Mouse (Mus musculus): ENCODE measurements around the gene Ddx55. TPM values are rescaled to one million over a fixed set of nuclear protein-coding genes. Genes with fewer than 3 reads are reported as not detected.
A peak's percentile ranks its signal among the peaks of the same experiment; 100 is the strongest.
"Not testable (repeated sequence)": the region's sequence is repeated elsewhere in the genome, so short reads cannot be mapped to it uniquely, and the experiment has no call there.

The Ddx55 gene
- polyA plus RNA-seq, 1 experiment = 22.9 TPM

DNA sequence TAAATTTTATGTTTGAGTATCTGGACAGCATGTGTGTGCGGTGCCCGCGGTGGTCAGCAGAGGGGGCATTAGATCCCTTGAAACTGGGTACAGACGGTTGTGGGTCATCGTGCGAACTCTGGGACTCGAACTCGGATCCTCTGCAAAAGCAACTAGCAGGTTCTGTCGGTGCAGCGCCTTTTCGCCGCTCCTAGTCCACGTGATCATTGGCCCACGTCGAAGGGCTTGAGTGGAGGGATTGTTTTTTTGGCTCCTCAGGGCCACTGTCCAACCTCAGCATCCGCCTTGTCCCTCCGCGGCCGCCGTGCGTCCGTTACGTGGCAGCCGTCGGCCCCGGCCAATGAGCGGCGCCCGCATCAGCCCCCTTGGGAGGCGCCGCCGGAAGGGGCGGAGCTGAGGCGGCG, 12.3 kb upstream of the Ddx55 start, which contains the start of gene Tmed2:
Gene Tmed2 (plus strand): TSS at position 313 of the 404 bp plus-strand sequence.
- Histone ChIP-seq H3K4me1 (ENCODE audit: control insufficient read depth, insufficient read depth, low read length) (no peaks in the 10 kb centered on the region; the same call in 1 of the 2 replicates), H3K4me3 (replicated peaks; ENCODE audit: control insufficient read depth, low read depth, low read length) (peak within 1 kb of the TSS; percentile 66), H3K27ac (ENCODE audit: control insufficient read depth, insufficient read depth, low read depth, low read length, poor library complexity) (peak within 1 kb of the TSS; percentile 99)
- WGBS = under 1% methylated on average over 34 of the region's 35 CpGs
- TF ChIP-seq CTCF (IDR thresholded peaks at IDR 0.05; ENCODE audit: control insufficient read depth, insufficient read depth, low read length) (peak; percentile 21; the same call in 1 of the 2 replicates), POLR2A (IDR thresholded peaks at IDR 0.05; ENCODE audit: borderline replicate concordance, control insufficient read depth, low read depth, low read length) (no peak)

DNA sequence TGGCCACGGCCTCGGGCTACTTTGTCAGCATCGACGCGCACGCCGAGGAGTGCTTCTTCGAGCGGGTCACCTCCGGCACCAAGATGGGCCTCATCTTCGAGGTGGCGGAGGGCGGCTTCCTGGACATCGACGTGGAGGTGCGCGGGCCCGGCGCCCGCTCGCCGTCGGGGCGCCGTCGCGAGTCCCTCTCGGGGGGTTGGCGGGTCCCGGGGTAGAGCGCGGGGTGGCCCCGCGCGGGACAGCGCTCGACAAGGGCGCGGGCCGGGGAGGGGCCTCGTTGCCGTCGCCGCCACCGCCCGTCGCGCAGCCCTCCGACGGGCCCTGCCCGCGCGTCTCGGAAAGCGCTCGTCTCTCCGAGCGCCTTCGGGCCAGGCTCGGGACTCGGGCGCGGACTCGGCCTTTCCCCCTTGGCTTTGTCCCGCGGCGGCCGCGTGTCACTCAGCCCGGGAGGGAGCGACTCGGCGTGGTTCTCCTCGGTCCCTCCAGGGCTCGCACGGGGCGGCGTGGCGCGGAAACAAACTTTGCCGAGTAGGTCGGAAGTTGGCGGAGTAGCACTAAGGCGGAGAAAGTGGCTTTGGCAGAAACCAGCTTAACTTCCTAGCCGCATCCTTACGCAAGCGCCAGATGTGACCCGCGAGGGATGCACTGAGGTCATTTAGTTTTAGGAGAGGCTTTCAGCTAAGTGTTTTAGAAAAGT, 11.6 kb upstream of the Ddx55 start:
- WGBS = under 1% methylated on average over 76 of the region's 89 CpGs
- peak overlapping the region; percentile 66 for H3K4me3 ChIP-seq (replicated peaks; ENCODE audit: control insufficient read depth, low read depth, low read length)
- no peaks in the 10 kb centered on the region; the same call in 1 of the 2 replicates for H3K4me1 ChIP-seq (ENCODE audit: control insufficient read depth, insufficient read depth, low read length)
- TF ChIP-seq POLR2A (IDR thresholded peaks at IDR 0.05; ENCODE audit: borderline replicate concordance, control insufficient read depth, low read depth, low read length) = no peak; the same call in 1 of the 2 replicates
- no peak for TF ChIP-seq CTCF (IDR thresholded peaks at IDR 0.05; ENCODE audit: control insufficient read depth, insufficient read depth, low read length)
- peak overlapping the region; percentile 99 for H3K27ac ChIP-seq (ENCODE audit: control insufficient read depth, insufficient read depth, low read depth, low read length, poor library complexity)

DNA sequence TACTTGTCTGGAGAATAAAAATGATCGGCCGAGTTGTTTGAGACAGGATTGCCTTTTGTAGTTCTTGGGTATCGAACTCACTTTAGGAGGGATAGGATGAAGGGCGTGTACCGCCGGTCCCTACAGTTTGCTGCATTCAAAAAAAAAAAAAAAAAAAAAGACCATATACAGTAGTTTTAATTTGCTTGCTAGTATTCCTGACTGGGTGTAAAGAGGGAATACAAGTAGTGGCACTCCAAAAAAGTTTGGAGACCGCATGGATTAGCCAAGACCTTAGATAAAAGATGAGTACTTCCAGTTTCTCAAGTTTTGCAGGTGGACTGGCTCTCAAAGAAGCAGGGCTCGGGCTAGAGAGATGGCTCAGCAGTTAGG, 11.1 kb upstream of the Ddx55 start:
- no peak for TF ChIP-seq POLR2A (IDR thresholded peaks at IDR 0.05; ENCODE audit: borderline replicate concordance, control insufficient read depth, low read depth, low read length)
- no peak for TF ChIP-seq CTCF (IDR thresholded peaks at IDR 0.05; ENCODE audit: control insufficient read depth, insufficient read depth, low read length)
- Histone ChIP-seq H3K27ac (ENCODE audit: control insufficient read depth, insufficient read depth, low read depth, low read length, poor library complexity) (peak overlapping the region; percentile 99), H3K4me3 (replicated peaks; ENCODE audit: control insufficient read depth, low read depth, low read length) (peak overlapping the region; percentile 66), H3K4me1 (ENCODE audit: control insufficient read depth, insufficient read depth, low read length) (no peaks in the 10 kb centered on the region; the same call in 1 of the 2 replicates)
- 8% methylated on average over 8 of the region's 8 CpGs for WGBS

DNA sequence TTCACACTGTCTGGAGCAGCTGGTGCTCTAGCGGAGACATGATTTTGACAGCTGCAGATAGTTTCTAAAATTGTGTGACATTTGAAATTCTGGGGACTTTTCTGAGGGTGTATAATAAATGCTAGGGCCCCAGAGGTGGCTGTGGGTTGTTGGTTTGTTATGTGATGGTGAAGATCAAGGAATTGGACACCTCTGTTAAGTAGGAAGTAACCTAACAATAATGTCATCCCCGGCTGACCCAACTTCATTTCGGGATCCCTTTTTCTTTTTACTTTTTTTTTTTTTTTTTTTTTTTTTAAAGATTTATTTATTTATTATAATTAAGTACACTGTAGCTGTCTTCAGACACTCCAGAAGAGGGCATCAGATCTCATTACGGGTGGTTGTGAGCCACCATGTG, 1.9 kb upstream of the Ddx55 start:
- not testable (repeated sequence) for H3K27ac ChIP-seq (ENCODE audit: control insufficient read depth, insufficient read depth, low read depth, low read length, poor library complexity); H3K4me1 ChIP-seq (ENCODE audit: control insufficient read depth, insufficient read depth, low read length); H3K4me3 ChIP-seq (replicated peaks; ENCODE audit: control insufficient read depth, low read depth, low read length)
- WGBS = 75% methylated on average over 4 of the region's 4 CpGs

DNA sequence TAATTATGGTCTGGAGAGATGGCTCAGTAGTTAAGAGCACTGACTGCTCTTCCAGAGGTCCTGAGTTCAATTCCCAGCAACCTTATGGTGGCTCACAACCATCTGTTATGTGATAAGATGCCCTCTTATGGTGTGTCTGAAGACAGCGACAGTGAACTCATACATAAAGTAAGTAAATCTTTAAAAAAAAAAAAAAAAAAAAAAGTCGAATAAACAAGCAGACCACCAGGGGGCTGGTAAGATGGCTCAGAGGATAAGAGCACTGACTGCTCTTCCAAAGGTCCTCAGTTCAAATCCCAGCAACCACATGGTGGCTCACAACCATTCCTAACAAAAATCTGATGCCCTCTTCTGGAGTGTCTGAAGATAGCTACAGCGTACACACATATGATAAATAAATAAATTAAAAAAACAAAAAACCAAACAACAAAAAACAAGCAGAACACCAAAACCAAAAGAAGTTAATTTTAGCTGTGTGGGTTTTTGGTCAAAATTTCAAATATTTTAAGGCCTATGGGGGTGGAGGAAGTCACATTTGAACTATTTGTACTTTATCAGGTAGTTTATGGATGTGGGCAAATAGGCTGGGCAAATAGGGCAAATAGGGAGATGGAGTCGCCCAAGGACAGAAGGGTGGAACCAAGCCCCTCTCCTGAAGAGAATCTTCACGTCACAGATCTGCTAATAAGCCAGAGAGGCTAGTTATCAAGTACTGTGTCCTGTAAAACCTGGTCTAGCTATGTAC, 1.1 kb upstream of the Ddx55 start:
- H3K4me3 ChIP-seq (replicated peaks; ENCODE audit: control insufficient read depth, low read depth, low read length) = peak overlapping the region; percentile 12
- not testable (repeated sequence) for H3K27ac ChIP-seq (ENCODE audit: control insufficient read depth, insufficient read depth, low read depth, low read length, poor library complexity); H3K4me1 ChIP-seq (ENCODE audit: control insufficient read depth, insufficient read depth, low read length)
- 40% methylated on average over 5 of the region's 5 CpGs for WGBS

DNA sequence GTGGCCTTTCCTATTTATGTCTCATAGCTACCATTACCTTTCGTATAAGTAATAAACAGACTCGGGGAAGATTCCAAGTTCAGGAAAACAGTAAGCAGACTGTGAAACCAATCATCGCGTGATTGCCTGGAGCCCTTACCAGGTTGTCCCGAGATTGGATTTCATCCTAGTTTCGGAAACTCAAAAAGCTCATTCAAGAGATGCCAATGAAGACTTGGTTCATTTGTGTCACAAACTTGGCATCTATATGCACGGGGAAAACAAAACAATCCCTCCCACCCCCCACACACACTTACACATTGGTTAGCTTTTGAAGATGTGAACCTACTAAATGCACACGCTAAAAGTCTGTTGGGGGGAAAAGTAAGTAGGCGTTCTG, 581 bp upstream of the Ddx55 start:
- TF ChIP-seq CTCF (IDR thresholded peaks at IDR 0.05; ENCODE audit: control insufficient read depth, insufficient read depth, low read length) (no peak), POLR2A (IDR thresholded peaks at IDR 0.05; ENCODE audit: borderline replicate concordance, control insufficient read depth, low read depth, low read length) (no peak)
- no peak overlapping the region for H3K27ac ChIP-seq (ENCODE audit: control insufficient read depth, insufficient read depth, low read depth, low read length, poor library complexity)

DNA sequence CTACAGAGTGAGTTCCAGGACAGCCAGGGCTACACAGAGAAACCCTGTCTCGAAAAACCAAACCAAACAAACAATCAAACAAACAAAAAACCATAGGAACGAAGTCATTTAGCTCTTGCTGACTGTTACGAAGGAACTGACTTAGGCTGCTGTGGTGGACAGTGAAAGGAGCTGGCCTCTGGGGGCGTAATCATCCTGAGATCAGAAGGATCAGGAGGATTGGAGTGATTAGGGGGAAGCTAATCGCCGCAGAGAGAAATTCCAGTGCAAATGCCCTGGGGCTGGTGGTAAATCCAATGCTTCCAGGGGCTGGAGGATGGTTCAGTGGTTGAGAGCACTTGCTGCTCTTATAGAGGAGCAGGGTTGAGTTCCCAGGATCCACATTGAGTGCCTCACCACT, 943 bp downstream of the Ddx55 start:
- Histone ChIP-seq H3K27ac (ENCODE audit: control insufficient read depth, insufficient read depth, low read depth, low read length, poor library complexity) (no peak overlapping the region), H3K4me3 (replicated peaks; ENCODE audit: control insufficient read depth, low read depth, low read length) (no peak overlapping the region), H3K4me1 (ENCODE audit: control insufficient read depth, insufficient read depth, low read length) (no peaks in the 10 kb centered on the region; the same call in 1 of the 2 replicates)
- TF ChIP-seq POLR2A (IDR thresholded peaks at IDR 0.05; ENCODE audit: borderline replicate concordance, control insufficient read depth, low read depth, low read length) = no peak
- TF ChIP-seq CTCF (IDR thresholded peaks at IDR 0.05; ENCODE audit: control insufficient read depth, insufficient read depth, low read length) = no peak
- 72% methylated on average over 6 of the region's 6 CpGs for WGBS

More for the DNA sequence above, 581 bp upstream of the Ddx55 start:
- WGBS = 6% methylated on average over 9 of the region's 9 CpGs
- Histone ChIP-seq H3K4me1 (ENCODE audit: control insufficient read depth, insufficient read depth, low read length) (no peaks in the 10 kb centered on the region; the same call in 1 of the 2 replicates), H3K4me3 (replicated peaks; ENCODE audit: control insufficient read depth, low read depth, low read length) (peak overlapping the region; percentile 41)

DNA sequence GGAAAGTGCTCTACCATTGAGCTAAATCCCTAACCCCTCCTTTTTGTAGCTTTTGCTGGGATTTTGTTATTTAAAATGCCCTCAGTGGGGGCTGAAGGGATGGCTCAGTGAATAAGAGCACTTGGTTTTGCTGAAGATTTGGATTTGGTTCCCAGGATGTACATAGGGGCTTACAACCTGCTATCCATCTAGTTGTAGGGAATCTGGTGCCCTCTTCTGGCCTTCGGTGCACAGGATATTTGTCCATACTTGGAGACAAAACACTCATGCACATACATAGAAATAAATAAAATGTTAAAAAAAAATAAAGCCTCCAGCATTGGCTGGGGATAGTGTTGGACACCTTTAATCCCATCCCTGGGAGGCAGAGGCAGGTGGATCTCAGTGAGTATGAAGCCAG, 2.5 kb downstream of the Ddx55 start:
- WGBS = 69% methylated on average over 1 of the region's 1 CpGs
- Histone ChIP-seq H3K4me3 (replicated peaks; ENCODE audit: control insufficient read depth, low read depth, low read length) (no peak overlapping the region), H3K27ac (ENCODE audit: control insufficient read depth, insufficient read depth, low read depth, low read length, poor library complexity) (no peak overlapping the region), H3K4me1 (ENCODE audit: control insufficient read depth, insufficient read depth, low read length) (no peaks in the 10 kb centered on the region; the same call in 1 of the 2 replicates)
- TF ChIP-seq CTCF (IDR thresholded peaks at IDR 0.05; ENCODE audit: control insufficient read depth, insufficient read depth, low read length) (no peak), POLR2A (IDR thresholded peaks at IDR 0.05; ENCODE audit: borderline replicate concordance, control insufficient read depth, low read depth, low read length) (no peak)
